Mouse (Mus musculus) gonadal fat pad, adult 2 months (tissue): Measurements from ENCODE around the gene Pepd. TPM values are rescaled to one million over a fixed set of nuclear protein-coding genes. Genes with fewer than 3 reads are reported as not detected.

ENCODE experiments used
- DNase-seq: peaks from one replicate; pipeline ENCODE4 v3.0.0-alpha.2; 2012; ENCODE audit warnings: low read depth
- polyA plus RNA-seq: library from polyadenylated mRNA; depleted of rRNA; stranded (reverse); fragments of >200 nt; gene quantifications from 2 replicates; pipeline ENCODE4 v1.2.3, GENCODE M21; 2012; rRNA removed

Gene Pepd
- polyA plus RNA-seq, 1 experiment = 154 TPM

DNA sequence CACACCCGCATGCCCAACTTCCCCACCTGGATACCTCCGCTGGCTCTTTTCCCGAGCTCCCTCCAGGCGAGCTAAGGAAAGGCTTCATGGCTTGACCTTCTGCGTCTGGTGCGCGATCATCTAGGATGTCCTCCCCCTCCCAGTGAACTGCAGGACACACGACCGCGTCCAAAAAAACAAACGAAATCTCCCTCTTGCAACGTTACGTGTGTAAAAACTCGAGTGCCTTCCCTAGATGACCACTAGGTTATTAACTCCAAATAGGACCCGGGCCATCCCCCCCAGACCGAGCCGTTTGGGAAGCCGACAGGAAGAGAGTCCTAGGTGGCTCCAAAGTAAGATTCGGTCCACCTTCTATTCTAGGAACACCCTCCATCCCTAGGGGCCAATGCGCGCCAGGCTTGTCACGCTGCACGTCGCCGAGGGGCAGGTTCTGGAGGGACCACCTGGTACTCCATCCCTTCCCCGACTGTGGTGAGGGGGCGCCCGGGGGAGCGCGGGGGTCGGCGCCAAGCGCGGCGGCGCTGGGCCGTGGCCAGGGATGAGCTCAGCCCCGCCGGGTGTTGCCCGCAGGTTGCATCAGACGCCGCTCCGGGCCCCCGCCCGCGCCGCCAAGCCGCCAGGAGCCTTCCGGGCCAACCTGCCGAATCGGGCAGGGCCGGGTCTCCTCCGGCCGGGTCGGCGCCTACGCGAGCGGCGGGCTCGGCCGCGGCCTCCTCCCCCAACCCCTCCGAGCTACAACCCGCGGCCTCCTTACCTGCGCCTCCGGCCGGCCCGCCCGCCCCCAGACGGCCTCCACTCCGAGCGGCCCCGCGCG, 143.6 kb downstream of the Pepd start:
- DNase-seq = no peak

DNA sequence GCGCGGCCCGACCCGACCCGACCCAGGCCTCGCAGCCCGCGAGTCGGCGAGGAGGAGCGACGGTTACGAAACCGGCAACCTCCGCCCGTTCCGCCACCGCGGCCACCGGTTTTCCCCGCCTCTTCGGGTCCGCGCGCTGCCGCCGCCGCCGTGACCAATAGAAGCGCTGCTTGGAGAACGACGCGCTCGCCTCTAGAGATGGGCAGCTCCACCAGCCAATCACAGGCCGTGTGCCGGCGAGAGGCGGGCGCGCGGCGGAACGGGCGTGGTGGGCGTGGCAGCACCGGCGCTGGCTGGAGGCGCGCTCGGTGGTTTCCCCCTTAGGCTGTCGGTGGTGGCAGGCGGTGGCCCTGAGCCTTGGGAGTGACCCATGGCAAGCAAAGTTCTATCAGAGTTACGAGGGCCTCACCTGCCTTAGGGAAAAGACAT, 144.3 kb downstream of the Pepd start, which contains the start of gene Cebpg:
TSS of gene Cebpg (minus strand) at position 138 of the 429 bp plus-strand sequence.
- no peak for DNase-seq

DNA sequence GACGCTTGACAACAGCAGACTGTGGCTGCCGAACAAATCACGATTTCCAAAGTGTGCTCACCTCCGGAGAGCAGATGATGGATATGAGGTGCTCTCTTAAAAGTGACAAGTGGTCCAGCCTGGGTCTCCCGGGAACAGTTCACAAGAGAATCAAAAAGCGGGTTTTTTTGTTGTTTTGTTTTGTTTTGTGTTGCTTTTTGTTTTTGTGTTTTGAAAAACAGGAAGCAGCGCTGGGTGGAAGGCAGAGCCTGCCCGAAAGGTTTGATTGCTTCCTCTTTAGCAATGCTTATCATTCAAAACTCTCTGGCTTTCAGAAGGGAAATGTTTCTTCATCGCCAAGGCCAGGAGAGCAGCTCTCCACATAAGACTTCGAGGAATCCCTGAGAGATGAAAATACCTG, 144.8 kb downstream of the Pepd start:
- no peak for DNase-seq

DNA sequence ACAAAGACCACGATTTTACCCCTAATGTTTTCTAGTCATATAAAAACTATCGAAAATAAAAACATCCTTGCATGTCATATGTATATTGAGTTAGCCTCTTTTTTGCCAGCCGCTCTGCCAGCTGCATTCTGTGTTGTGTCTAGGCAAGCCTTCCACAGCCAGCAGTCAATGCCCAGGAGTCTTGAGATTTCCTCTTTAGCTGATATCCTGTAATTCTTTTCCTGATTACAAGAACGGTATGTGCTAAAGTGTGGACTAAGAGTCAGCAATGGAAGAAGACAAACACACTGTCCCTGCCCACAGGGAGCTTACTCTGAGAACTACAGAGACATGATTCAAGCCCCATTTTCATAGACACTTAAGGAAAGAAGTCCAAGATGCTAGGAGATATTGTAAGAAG, 145.4 kb downstream of the Pepd start:
- no peak for DNase-seq

DNA sequence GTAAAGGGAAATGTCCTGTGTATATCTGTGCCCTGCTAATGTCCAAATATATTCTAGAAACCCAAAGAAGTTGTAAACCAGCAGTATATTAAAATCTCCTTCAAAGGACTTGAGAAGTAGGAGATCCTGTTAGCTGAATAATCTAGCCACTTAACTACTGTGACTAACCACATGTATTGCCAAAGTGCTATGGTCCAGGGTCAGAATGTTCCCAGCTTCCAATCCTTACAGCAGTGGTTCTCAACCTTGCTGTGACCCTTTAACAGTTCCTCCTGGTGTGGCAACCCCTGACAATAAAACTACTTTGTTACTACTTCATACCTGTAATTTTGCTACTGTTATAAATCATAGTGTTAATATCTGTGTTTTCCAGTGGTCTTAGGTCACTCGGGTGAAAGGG, 146.2 kb downstream of the Pepd start:
- DNase-seq = no peak

DNA sequence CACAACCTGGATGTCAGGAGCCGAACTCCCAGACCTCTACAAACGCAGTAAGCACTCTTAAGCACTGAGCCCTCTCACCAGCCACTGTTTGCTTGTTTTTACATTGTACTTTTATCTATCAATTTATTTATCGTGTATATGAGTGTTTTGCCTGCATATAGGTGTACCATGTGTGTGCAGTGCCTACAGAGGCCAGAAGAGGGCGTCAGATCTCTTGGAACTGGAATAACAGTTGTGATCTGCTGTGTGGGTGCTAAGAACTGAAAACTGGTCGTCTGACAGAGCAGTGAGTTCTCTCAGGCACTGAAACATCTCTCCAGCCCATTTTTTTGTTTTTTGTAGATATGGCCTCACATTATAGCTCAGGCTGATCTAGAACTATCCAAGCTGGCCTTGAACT, 147.3 kb downstream of the Pepd start:
- no peak for DNase-seq

DNA sequence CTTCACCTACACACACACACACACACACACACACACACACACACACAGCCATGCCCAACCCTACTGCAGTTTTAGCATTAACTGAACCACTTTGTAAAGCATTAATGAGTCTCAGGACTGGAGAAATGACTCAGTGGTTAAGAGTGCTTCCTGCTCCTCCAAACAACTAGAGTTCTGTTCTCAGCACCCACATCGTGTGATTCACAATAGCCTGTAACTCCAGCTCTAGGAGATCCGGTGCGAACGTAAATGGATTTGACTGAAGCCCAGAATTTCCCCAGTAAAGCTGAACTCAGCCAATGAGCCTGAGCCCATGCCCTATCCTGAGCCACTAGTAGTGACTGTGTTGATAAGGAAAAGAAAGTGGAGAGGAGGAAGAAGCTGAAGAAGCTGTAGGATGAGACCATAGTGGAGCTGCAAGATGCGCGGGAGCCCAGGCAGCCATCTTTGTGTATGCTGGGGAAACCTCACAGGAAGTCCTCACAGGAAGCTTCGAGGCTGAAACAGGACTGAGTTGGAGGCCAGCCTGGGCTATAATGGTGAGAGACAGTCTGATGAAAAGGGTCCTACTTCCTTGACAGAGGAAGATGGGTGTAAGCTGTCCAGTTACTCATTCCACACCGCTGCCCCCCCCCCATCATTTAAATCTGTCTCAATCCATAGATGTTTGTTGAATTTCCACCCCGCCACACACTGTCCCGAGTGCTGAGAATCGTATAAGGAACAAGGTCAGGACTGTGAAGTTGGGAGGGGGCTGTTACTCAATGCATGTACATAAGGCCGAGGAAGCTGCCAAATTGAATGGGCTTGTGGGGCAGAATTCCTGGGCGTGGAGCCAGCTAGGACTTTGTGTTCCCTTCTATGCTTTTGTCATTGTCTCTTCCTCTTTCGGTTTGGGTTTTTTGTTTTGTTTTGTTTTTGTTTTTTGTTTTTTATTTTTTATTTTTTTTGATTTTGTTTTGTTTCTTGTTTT, 152.4 kb downstream of the Pepd start:
- no peak for DNase-seq

DNA sequence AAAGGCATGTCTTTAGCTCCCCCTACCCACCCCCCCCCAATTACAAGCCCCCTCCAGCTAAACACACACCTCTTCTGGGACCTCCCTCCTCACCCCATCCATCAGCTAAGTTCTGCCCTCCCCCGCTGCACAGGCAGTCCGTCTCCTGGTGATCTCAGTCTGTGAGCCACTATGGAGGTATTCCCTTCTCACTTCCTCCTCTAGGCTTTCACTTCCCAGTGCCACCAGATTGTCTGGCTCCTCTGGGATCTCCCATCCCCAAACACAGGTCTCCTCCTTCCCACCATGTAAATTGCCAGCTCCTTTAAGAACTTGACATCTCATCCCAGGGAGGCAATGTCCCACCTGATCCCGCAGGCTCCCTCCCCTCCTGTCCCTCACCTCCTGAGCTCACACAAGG, 153.8 kb downstream of the Pepd start:
- no peak for DNase-seq

DNA sequence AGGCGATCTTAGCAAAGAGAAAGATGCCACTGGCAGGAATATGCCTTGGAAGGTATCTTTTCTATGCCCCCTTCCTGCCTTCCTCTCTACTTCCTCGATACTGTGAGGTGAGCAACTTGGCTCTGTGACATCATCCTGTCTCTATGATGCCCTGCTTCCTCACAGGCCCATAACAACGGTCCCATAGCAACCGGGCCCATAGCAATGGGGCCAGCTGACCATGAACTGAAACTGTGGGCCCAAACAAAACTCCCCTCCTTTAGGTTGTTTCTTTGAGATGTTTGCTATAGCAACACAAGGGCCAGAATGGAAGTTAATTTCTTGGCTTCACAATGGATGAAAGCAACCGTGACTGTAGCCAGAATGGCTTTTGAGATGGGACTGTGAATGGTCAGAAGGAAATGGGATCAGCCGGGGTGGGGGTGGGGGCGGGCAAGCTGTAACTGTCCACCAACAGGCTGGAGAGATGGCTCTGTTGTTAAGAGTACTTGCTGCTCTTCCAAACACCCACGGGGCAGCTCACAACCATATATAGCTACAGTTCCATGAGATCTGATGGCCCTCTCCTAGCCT, 154.5 kb downstream of the Pepd start:
- no peak for DNase-seq

DNA sequence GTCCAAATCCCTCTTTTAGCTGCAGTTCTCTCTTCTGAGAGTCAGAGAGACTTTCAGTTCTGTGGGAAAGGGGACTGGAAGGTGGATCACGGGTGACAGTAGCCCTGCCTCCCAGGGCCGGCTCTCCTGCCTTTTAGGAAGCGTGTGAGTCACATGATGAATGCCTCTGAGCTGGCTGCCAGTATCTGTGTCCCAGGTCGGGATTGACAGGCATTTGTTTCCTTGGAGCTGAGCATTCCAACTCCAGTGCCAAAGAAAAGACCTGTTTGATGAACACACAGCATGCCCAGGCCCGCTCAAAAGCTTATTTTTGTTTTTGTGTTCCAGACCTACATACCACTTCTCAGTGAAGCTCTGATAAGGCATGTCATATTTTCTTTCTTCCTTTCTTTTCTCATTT, 164.5 kb downstream of the Pepd start:
- peak; percentile 99 for DNase-seq

DNA sequence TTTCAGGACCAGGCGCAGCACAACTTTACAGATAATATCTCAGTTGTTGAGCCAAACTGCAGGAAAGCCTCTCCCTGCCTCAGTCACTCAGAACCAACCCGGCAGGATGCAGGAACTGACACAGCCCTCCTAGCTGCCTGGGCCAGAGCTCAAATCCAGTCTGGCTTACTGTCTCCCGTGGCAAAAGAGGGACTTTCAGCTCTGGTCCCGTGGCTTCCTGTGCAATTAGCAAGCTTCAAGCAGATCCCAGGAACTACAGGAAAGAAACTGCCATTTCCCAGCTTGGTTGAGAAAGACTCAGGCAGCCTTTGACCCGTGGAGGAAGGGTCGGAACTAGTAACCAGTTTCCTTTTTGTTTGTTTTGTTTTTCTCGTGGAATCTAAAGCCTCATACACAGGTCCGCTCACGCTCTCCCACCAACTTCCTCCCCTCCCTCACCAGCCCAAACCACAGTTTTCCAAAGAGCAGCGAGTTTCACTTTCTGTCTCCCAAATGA, 168.7 kb downstream of the Pepd start:
- DNase-seq = no peak

DNA sequence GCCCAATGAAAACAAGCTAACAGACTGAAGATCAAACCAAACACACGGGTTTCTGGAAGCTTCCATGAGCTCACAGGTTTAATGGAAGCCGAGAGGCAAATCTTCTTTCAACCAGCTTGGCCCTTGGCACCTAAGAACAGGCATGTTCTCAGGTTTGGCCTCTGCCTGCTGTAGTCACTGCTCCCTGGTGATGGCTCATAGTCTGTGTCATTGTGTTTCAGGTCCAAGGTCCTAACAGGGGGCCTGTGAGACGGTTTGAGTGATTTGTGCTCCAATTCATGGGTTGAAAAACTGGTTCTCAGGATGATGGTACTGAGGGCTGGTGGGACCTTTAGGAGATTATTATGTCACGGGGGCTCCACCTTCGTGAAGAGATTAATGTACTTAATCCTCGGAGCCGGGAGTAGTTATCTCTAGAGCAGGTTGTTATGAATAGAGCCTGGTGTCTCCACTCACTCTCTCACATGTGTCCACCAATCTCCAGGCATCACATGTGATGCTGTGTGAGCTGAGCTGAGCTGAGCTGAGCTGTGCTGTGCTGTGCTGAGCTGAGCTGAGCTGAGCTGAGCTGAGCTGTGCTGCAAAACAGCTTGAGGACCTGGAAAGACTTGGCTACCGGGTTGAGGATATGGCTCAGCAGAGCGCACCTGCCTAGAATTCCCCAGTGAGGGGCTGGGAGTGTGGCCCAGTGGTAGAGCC, 169.4 kb downstream of the Pepd start:
- DNase-seq = no peak

DNA sequence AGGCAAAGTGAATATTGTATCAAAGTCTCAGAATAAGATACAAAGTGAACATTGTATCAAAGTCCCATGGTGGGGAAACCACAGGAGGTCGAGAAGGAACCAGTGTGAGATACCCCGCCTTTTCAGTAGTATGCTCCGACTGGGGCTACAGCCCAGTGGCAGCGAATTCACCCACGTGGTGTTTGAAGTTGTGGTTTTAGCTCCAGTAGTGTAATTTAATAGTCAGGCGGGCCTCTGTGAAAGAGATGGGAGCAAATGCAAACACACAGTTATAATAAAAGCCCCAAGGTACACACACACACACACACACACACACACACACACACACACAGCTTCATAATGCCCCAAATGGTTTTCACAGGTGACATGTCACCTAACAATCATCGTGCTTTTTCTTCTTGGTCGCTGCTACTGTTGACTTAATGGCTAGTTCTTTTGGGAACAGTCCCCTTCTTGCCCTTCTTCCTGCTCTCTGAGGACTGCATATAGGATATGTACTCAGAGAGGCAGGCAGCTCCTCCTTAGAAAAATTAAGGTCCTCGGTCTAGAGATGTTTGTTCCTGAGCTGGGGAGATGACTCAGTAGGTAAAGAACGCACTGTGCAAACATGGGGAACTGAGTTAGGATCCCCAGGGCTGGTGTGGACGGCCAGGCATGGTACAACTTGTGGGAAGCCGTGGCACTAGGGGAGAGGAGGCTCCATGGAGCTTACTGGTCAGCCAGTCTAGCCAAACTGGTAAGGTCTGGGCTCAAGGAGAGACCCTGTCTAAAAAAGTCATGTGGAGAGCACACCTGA, 172.6 kb downstream of the Pepd start:
- no peak for DNase-seq

DNA sequence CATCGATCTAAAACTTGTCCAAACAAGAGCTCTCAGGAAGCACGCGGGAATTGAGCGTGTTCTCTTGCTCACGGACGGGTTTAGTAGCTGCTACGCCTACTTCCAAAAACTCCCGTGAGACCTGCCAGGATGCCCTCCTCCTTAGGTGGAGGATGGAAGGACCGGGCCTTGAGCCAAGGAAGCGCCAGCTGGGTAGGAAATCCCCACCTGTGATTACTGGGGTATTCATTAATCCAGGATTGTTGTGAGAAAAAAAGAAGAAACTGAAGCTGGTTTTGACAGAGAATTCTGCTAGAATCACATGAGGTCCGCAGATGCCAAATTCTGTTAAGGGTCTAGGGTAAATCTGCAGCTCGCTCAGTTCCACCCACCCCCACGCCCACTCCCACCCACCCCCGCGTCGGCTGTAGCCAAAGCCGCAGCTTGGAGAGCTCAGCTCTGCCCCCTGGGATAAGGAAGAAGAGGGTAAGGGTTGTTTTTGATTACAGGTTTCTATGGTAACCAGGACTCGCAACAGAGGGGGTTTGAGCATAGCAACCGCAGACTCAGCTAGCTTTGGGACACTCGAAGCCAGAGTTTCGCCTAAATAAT, 174.2 kb downstream of the Pepd start:
- no peak for DNase-seq

DNA sequence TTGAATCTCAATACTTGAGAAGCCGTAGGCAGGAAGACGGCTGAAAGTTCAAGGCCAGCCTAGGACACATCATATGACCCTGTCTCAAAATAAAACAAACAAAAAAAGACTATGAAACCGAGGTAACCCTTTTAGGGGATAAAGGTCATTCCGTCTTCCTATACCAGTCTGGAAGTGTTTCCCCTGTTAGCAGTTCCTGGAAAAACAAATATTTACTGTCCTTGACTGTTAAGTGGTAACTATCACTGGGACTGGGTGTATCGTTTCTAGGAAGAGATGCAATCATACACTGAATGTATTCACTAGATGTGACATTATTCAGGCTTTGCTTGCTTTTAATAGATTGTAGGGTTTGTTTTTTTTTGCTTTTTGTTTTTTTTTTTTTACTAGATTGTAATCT, 178.4 kb downstream of the Pepd start:
- no peak for DNase-seq

Other genes with a start within 250 kb of the Pepd start
- gene Chst8, start 99.7 kb upstream of the Pepd start, polyA plus RNA-seq = 1.0 and 4.0 TPM in 2 replicates
- gene Cebpg, start 144.2 kb downstream of the Pepd start, polyA plus RNA-seq = 14.1 and 16.3 TPM in 2 replicates
- 261 and 276 TPM in 2 replicates for gene Cebpa, start 206.9 kb downstream of the Pepd start, polyA plus RNA-seq